In genomic region chr7:97479349-97479748, GRCm38 (mm10) we compare ENCODE assay signal across 26 mouse cellular contexts. TPM values are rescaled to one million over a fixed set of nuclear protein-coding genes. Genes with fewer than 3 reads are reported as not detected.
DNase-seq lines count a peak whose midpoint lies in the region; ATAC-seq lines count a peak whose summit lies in the region.
"Had no signal": no experiment of that assay in that cellular context is flagged by ENCODE, and none has a peak within 500 bp of the region (broad histone marks: within the 10 kb centered on the region; RNA-seq: fewer than 3 reads in every experiment).

No protein-coding gene starts in this region.

- no peak for ATAC-seq in kidney, embryonic 14.5 days (ENCODE audit: low FRiP score, low TSS enrichment)
- no peak for ATAC-seq in neural tube, embryonic 15.5 days (ENCODE audit: low FRiP score)
- ATAC-seq: forebrain, embryonic 13.5 days; hindbrain, embryonic 16.5 days; midbrain, embryonic 13.5 days had no signal

- H3K36me3 ChIP-seq in kidney, embryonic 14.5 days (ENCODE audit: control insufficient read depth, insufficient read depth, low read length), result no peaks in the 10 kb centered on the region
- H3K36me3 ChIP-seq in neural tube, embryonic 15.5 days, result no peaks in the 10 kb centered on the region
- H3K36me3 ChIP-seq: embryonic facial prominence, embryonic 10.5 days; embryonic facial prominence, embryonic 15.5 days; hindbrain, embryonic 10.5 days; midbrain, embryonic 13.5 days; neural tube, embryonic 13.5 days; stomach, embryonic 15.5 days had no signal

- DNase-seq in kidney, adult 9 months, result peak; percentile 7
- DNase-seq in 3T3-L1 (ENCODE audit: low read depth, low spot score) (peak; percentile 63), NIH3T3 (ENCODE audit: low read depth) (peak; percentile 74)
- DNase-seq in lung, postnatal 25 days (ENCODE audit: low spot score), result peak; percentile 7
- DNase-seq in cerebellum, adult 11-12 months, result no peak
- DNase-seq: adrenal gland, adult 8-10 months; cerebellum, adult 2 months; cerebellum, postnatal 14 days; gastrocnemius, postnatal 10 days; heart, postnatal 14 days; kidney, adult 8-10 months; kidney, postnatal 14 days; liver; retina, postnatal 1 day; right cerebral cortex, postnatal 14 days had no signal

- 64% methylated on average over 3 of the region's 3 CpGs for WGBS in kidney, embryonic 14.5 days
- WGBS in neural tube, embryonic 15.5 days, result 65% methylated on average over 3 of the region's 3 CpGs

- H3K4me3 ChIP-seq in kidney, embryonic 14.5 days (ENCODE audit: low read length), result no peak overlapping the region
- no peak overlapping the region for H3K4me3 ChIP-seq in neural tube, embryonic 15.5 days (replicated peaks)
- H3K4me3 ChIP-seq: embryonic facial prominence, embryonic 10.5 days; embryonic facial prominence, embryonic 15.5 days; forebrain, embryonic 13.5 days; hindbrain, embryonic 10.5 days; megakaryocyte, embryonic 14.5 days; midbrain, embryonic 13.5 days; neural tube, embryonic 13.5 days; stomach, embryonic 15.5 days had no signal

- H3K4me2 ChIP-seq in kidney, embryonic 14.5 days (replicated peaks; ENCODE audit: low read depth, low read length), result no peak overlapping the region
- no peak overlapping the region for H3K4me2 ChIP-seq in neural tube, embryonic 15.5 days
- H3K4me2 ChIP-seq: embryonic facial prominence, embryonic 15.5 days; forebrain, embryonic 13.5 days; midbrain, embryonic 13.5 days; neural tube, embryonic 13.5 days; stomach, embryonic 15.5 days had no signal

- no peaks in the 10 kb centered on the region for H3K9me3 ChIP-seq in kidney, embryonic 14.5 days (ENCODE audit: control insufficient read depth, low read length)
- H3K9me3 ChIP-seq in neural tube, embryonic 15.5 days (replicated peaks), result no peaks in the 10 kb centered on the region
- H3K9me3 ChIP-seq: embryonic facial prominence, embryonic 10.5 days; embryonic facial prominence, embryonic 15.5 days; forebrain, embryonic 13.5 days; hindbrain, embryonic 10.5 days; midbrain, embryonic 13.5 days; neural tube, embryonic 13.5 days; stomach, embryonic 15.5 days had no signal

- H3K27me3 ChIP-seq in kidney, embryonic 14.5 days (ENCODE audit: control insufficient read depth, insufficient read depth, low read length), result no peaks in the 10 kb centered on the region
- 0 out of 2 replicates have a peak, but pooled peaks cover 4% of the 10 kb centered on the region for H3K27me3 ChIP-seq in neural tube, embryonic 15.5 days (replicated peaks)
- H3K27me3 ChIP-seq: embryonic facial prominence, embryonic 15.5 days; forebrain, embryonic 13.5 days; megakaryocyte, embryonic 14.5 days; midbrain, embryonic 13.5 days; neural tube, embryonic 13.5 days; stomach, embryonic 15.5 days had no signal

- H3K9ac ChIP-seq in kidney, embryonic 14.5 days (ENCODE audit: low read depth, low read length), result no peak overlapping the region
- H3K9ac ChIP-seq in neural tube, embryonic 15.5 days (replicated peaks), result no peak overlapping the region
- H3K9ac ChIP-seq: embryonic facial prominence, embryonic 15.5 days; forebrain, embryonic 13.5 days; midbrain, embryonic 13.5 days; neural tube, embryonic 13.5 days; stomach, embryonic 15.5 days had no signal

- H3K4me1 ChIP-seq in kidney, embryonic 14.5 days (ENCODE audit: control insufficient read depth, insufficient read depth, low read length), result peaks cover 9% of the 10 kb centered on the region
- H3K4me1 ChIP-seq in neural tube, embryonic 15.5 days, result peaks cover 26% of the 10 kb centered on the region

- H3K27ac ChIP-seq in kidney, embryonic 14.5 days (ENCODE audit: low read depth, low read length), result no peak overlapping the region
- no peak overlapping the region for H3K27ac ChIP-seq in neural tube, embryonic 15.5 days (replicated peaks)
- H3K27ac ChIP-seq: embryonic facial prominence, embryonic 10.5 days; embryonic facial prominence, embryonic 15.5 days; forebrain, embryonic 13.5 days; hindbrain, embryonic 10.5 days; midbrain, embryonic 13.5 days; neural tube, embryonic 13.5 days; stomach, embryonic 15.5 days had no signal

RNA-seq across cellular contexts. Expression of gene Ints4, which starts 1.4 kb away (rescaled TPM):
- 42.4 and 61.5 TPM in 2 replicates for polyA plus RNA-seq in kidney, embryonic 14.5 days (2014; fragmentation: Nextera tagmentation; extraction: Ambion mirVana)
- polyA plus RNA-seq in neural tube, embryonic 15.5 days (2015; fragmentation: Nextera tagmentation; extraction: Ambion mirVana), result 39.2 and 39.5 TPM in 2 replicates

RNA-seq across cellular contexts. Expression of gene Kctd14, which starts 28.2 kb away (rescaled TPM):
- polyA plus RNA-seq in kidney, embryonic 14.5 days (2014; fragmentation: Nextera tagmentation; extraction: Ambion mirVana), result 0.58 and 1.1 TPM in 2 replicates
- polyA plus RNA-seq in neural tube, embryonic 15.5 days (2015; fragmentation: Nextera tagmentation; extraction: Ambion mirVana), result 2.1 and 3.0 TPM in 2 replicates
